Mouse (Mus musculus): ENCODE measurements at regions not wholly inside any gene's neighbourhood (a gene's known extent, or its start where the extent isn't known, plus 50 kb on each side); places are given as distances from the start of the nearest gene placed in this dataset.
A peak's percentile ranks its signal among the peaks of the same experiment; 100 is the strongest.

GRCm38 (mm10) chr13:88144591-88144990 lies 676.7 kb upstream of the Edil3 start:
- Histone ChIP-seq H3K27ac (ENCODE audit: low read length) (no peak overlapping the region), H3K36me3 (ENCODE audit: insufficient read depth, low read length) (no peaks in the 10 kb centered on the region), H3K4me2 (replicated peaks; ENCODE audit: low read depth, low read length) (no peak overlapping the region), H3K4me1 (ENCODE audit: insufficient read depth, low read length) (no peaks in the 10 kb centered on the region), H3K9ac (replicated peaks; ENCODE audit: low read length) (no peak overlapping the region), H3K9me3 (ENCODE audit: low read length) (no peaks in the 10 kb centered on the region), H3K4me3 (ENCODE audit: low read length) (no peak overlapping the region), H3K27me3 (ENCODE audit: insufficient read depth, low read length) (no peaks in the 10 kb centered on the region)
- WGBS: 83% methylated on average over 1 of the region's 1 CpGs
- ATAC-seq (ENCODE audit: low FRiP score, low TSS enrichment): no peak

DNA sequence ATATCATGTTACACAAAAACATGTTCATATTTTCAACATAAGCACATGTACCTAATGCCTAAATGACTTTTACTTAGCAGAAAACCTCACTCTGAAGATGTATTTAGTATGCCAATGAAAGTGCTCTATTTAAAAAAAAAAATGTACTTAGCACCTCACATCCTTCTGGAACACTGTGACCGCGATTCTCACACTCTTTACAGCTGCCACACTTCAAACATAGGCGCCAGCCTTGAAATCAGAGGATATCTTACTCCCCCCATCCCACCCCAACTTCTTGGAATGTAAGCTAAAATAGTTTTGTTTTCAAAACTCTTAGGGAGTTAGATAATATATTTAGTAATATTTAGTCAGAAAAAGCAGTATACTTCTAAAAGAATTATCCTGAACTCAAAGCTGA lies 634.7 kb upstream of the Edil3 start:
- no peak overlapping the region for H3K4me3 ChIP-seq (ENCODE audit: low read length)
- H3K36me3 ChIP-seq (ENCODE audit: insufficient read depth, low read length): no peaks in the 10 kb centered on the region
- H3K27me3 ChIP-seq (ENCODE audit: insufficient read depth, low read length): no peaks in the 10 kb centered on the region
- H3K4me1 ChIP-seq (ENCODE audit: insufficient read depth, low read length): no peaks in the 10 kb centered on the region
- H3K27ac ChIP-seq (ENCODE audit: low read length): no peak overlapping the region
- ATAC-seq (ENCODE audit: low FRiP score, low TSS enrichment): no peak
- H3K4me2 ChIP-seq (replicated peaks; ENCODE audit: low read depth, low read length): no peak overlapping the region
- H3K9me3 ChIP-seq (ENCODE audit: low read length): no peaks in the 10 kb centered on the region
- WGBS: 69% methylated on average over 3 of the region's 3 CpGs
- H3K9ac ChIP-seq (replicated peaks; ENCODE audit: low read length): no peak overlapping the region

GRCm38 (mm10) chr13:88201717-88202323 lies 619.5 kb upstream of the Edil3 start:
- H3K36me3 ChIP-seq (ENCODE audit: insufficient read depth, low read length): no peaks in the 10 kb centered on the region
- H3K4me3 ChIP-seq (ENCODE audit: low read length): no peak overlapping the region
- ATAC-seq (ENCODE audit: low FRiP score, low TSS enrichment): peak; percentile 57; the same call in 1 of the 2 replicates
- H3K9me3 ChIP-seq (ENCODE audit: low read length): no peaks in the 10 kb centered on the region
- no peak overlapping the region for H3K4me2 ChIP-seq (replicated peaks; ENCODE audit: low read depth, low read length)
- no peaks in the 10 kb centered on the region for H3K27me3 ChIP-seq (ENCODE audit: insufficient read depth, low read length)
- no peak overlapping the region for H3K27ac ChIP-seq (ENCODE audit: low read length)
- H3K9ac ChIP-seq (replicated peaks; ENCODE audit: low read length): no peak overlapping the region
- H3K4me1 ChIP-seq (ENCODE audit: insufficient read depth, low read length): no peaks in the 10 kb centered on the region

DNA sequence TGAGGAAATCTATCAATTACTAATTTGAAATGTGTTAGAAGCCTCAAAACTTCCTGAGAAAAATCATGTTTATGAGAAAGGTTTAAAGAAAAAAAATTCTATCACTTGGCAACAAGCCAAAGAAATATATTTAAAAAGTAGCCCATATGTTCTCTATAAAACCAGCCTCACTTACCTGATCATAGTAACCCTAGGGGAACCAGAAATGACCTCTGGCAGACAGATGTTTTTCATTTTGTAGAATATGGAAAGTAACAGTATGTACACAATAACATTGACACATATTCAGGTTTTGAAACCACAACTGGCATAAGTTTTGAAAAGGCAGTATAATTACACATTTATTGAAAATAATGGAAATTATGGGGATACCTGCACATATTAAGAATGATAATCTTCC lies 580.8 kb upstream of the Edil3 start:
- no peak overlapping the region for H3K4me2 ChIP-seq (replicated peaks; ENCODE audit: low read depth, low read length)
- no peaks in the 10 kb centered on the region for H3K9me3 ChIP-seq (ENCODE audit: low read length)
- H3K27ac ChIP-seq (ENCODE audit: low read length): no peak overlapping the region
- H3K4me3 ChIP-seq (ENCODE audit: low read length): no peak overlapping the region
- no peak for ATAC-seq (ENCODE audit: low FRiP score, low TSS enrichment)
- no peaks in the 10 kb centered on the region for H3K4me1 ChIP-seq (ENCODE audit: insufficient read depth, low read length)
- no peaks in the 10 kb centered on the region for H3K27me3 ChIP-seq (ENCODE audit: insufficient read depth, low read length)
- H3K9ac ChIP-seq (replicated peaks; ENCODE audit: low read length): no peak overlapping the region
- no peaks in the 10 kb centered on the region for H3K36me3 ChIP-seq (ENCODE audit: insufficient read depth, low read length)
